Mouse (Mus musculus) liver, embryonic 15.5 days (tissue): ENCODE measurements around the gene R3hdm4. TPM values are rescaled to one million over a fixed set of nuclear protein-coding genes. Genes with fewer than 3 reads are reported as not detected.

Experiments used
- ATAC-seq: fragments of 200-750 bp; cut with Nextera tagmentation; 2 replicates; pipeline ENCODE4 v1.8.0; 2017; ENCODE audit warnings: moderate number of reproducible peaks, mild to moderate bottlenecking, moderate library complexity; ENCODE audit not compliant: insufficient read depth
- H3K27ac ChIP-seq: fragments of 300-500 bp; sonication (generic); replicated peaks from 2 replicates; pipeline ENCODE4 v1.5.1; 2015; ENCODE audit warnings: mild to moderate bottlenecking, inconsistent platforms
- H3K27me3 ChIP-seq: fragments of 300-500 bp; sonication (generic); 2 replicates; pipeline ENCODE4 v1.6.1; 2015; ENCODE audit warnings: mild to moderate bottlenecking, inconsistent platforms
- H3K36me3 ChIP-seq: fragments of 300-500 bp; sonication (generic); replicated peaks from 2 replicates; pipeline ENCODE4 v1.6.1; 2015; ENCODE audit warnings: moderate library complexity, mild to moderate bottlenecking, inconsistent platforms
- H3K4me1 ChIP-seq: fragments of 300-500 bp; sonication (generic); replicated peaks from 2 replicates; pipeline ENCODE4 v1.6.1; 2015; ENCODE audit warnings: inconsistent platforms
- H3K4me2 ChIP-seq: fragments of 300-500 bp; sonication (generic); 2 replicates; pipeline ENCODE4 v1.6.1; 2015; ENCODE audit warnings: moderate library complexity, mild to moderate bottlenecking, inconsistent platforms
- H3K4me3 ChIP-seq: fragments of 300-500 bp; sonication (generic); replicated peaks from 2 replicates; pipeline ENCODE4 v1.5.1; 2015; ENCODE audit warnings: mild to moderate bottlenecking, inconsistent platforms
- H3K9ac ChIP-seq: fragments of 300-500 bp; sonication (generic); 2 replicates; pipeline ENCODE4 v1.6.1; 2015; ENCODE audit warnings: moderate library complexity, mild to moderate bottlenecking, inconsistent platforms
- H3K9me3 ChIP-seq: fragments of 300-500 bp; sonication (generic); replicated peaks from 2 replicates; pipeline ENCODE4 v1.6.1; 2016; ENCODE audit warnings: inconsistent platforms
- WGBS: fragments of 180-500 bp; shearing (Covaris S2); methylation state at CpG from one replicate; pipeline ENCODE4 v1.1.7; 2015; ENCODE audit warnings: mixed read lengths; ENCODE audit not compliant: insufficient replicate concordance; 5-methylcytosine and 5-hydroxymethylcytosine counted together
- polyA plus RNA-seq: library from polyadenylated mRNA; unstranded; fragments of >200 nt; fragmentation: Nextera tagmentation; extraction: Ambion mirVana; gene quantifications from 2 replicates; pipeline ENCODE4 v1.2.1, GENCODE M21; 2015

Gene R3hdm4
- polyA plus RNA-seq, 1 experiment from 2014 or later = 52.4 TPM

- no peak overlapping the region for H3K9ac ChIP-seq
- no peak overlapping the region for H3K27ac ChIP-seq
- no peaks in the 10 kb centered on the region for H3K27me3 ChIP-seq
- peaks cover 40% of the 10 kb centered on the region for H3K36me3 ChIP-seq
- H3K9me3 ChIP-seq = no peaks in the 10 kb centered on the region
- H3K4me1 ChIP-seq = peaks cover 98% of the 10 kb centered on the region
- H3K4me2 ChIP-seq = no peak overlapping the region
- ATAC-seq = no peak
- H3K4me3 ChIP-seq = no peak overlapping the region
- WGBS = 85% methylated on average over 16 of the region's 16 CpGs
Observed at GRCm38 (mm10) chr10:79930826-79931186, 9.8 kb upstream of the R3hdm4 start.

- Histone ChIP-seq H3K9ac (no peak overlapping the region), H3K4me1 (peaks cover 97% of the 10 kb centered on the region), H3K4me3 (peak overlapping the region; percentile 83; the same call in 1 of the 2 replicates), H3K36me3 (peaks cover 36% of the 10 kb centered on the region), H3K4me2 (peak overlapping the region; percentile 98), H3K27me3 (no peaks in the 10 kb centered on the region), H3K27ac (peak overlapping the region; percentile 46; the same call in 1 of the 2 replicates), H3K9me3 (no peaks in the 10 kb centered on the region)
- no peak for ATAC-seq
- WGBS = 77% methylated on average over 18 of the region's 18 CpGs
Observed at GRCm38 (mm10) chr10:79929967-79930825, 9.2 kb upstream of the R3hdm4 start.

GRCm38 (mm10) chr10:79928907-79929701 lies 8.1 kb upstream of the R3hdm4 start:
- Histone ChIP-seq H3K27me3 (no peaks in the 10 kb centered on the region), H3K36me3 (peaks cover 30% of the 10 kb centered on the region), H3K4me2 (peak overlapping the region; percentile 98), H3K9me3 (no peaks in the 10 kb centered on the region), H3K27ac (peak overlapping the region; percentile 63), H3K4me3 (peak overlapping the region; percentile 83), H3K9ac (peak overlapping the region; percentile 40), H3K4me1 (peaks cover 89% of the 10 kb centered on the region)
- no peak for ATAC-seq
- 26% methylated on average over 9 of the region's 9 CpGs for WGBS

DNA sequence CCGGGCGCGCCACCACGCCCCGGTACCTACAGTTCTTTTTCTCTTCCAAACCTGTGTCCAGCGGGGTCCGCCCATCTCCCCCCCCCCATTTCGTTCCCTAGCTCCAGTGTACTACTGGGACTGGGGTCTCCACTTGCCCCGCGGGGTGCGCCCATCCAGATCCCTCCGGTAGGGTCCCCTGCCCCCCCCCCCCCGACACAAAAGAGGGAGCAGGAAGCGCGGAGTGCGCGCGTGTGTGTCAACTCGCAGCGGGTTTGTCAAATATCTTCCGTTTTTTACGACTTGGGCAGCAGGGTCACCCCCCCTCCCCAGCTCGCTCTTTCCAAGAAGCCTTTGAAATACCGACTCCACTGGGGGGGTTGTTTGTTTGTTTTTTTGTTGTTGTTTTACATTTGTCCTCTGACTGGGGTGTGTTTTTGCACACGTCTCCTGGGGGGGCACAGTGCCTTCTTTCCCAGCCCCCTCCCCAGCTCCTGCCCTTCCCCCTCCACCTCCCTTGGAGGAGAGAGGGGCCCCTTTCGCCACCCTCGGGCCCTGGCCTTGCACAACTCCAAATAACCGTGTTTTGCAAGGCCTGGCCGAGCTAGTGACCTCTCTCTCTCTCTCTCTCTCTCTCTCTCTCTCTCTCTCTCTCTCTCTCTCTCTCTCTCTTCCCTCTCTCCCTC lies 7.2 kb upstream of the R3hdm4 start:
- peaks cover 26% of the 10 kb centered on the region for H3K36me3 ChIP-seq
- H3K4me3 ChIP-seq = peak overlapping the region; percentile 83
- no peak for ATAC-seq
- peaks cover 4% of the 10 kb centered on the region for H3K27me3 ChIP-seq
- peak overlapping the region; percentile 85 for H3K27ac ChIP-seq
- 2% methylated on average over 29 of the region's 29 CpGs for WGBS
- H3K9ac ChIP-seq = peak overlapping the region; percentile 74
- peak overlapping the region; percentile 98 for H3K4me2 ChIP-seq
- peaks cover 84% of the 10 kb centered on the region for H3K4me1 ChIP-seq
- H3K9me3 ChIP-seq = no peaks in the 10 kb centered on the region

GRCm38 (mm10) chr10:79927324-79928029 lies 6.5 kb upstream of the R3hdm4 start:
- H3K27ac ChIP-seq = peak overlapping the region; percentile 85
- peaks cover 19% of the 10 kb centered on the region for H3K36me3 ChIP-seq
- H3K4me1 ChIP-seq = peaks cover 77% of the 10 kb centered on the region
- under 1% methylated on average over 54 of the region's 54 CpGs for WGBS
- H3K9ac ChIP-seq = peak overlapping the region; percentile 74
- peaks cover 11% of the 10 kb centered on the region for H3K27me3 ChIP-seq
- peak; percentile 19 for ATAC-seq
- peak overlapping the region; percentile 98 for H3K4me2 ChIP-seq
- peak overlapping the region; percentile 83 for H3K4me3 ChIP-seq
- H3K9me3 ChIP-seq = no peaks in the 10 kb centered on the region

DNA sequence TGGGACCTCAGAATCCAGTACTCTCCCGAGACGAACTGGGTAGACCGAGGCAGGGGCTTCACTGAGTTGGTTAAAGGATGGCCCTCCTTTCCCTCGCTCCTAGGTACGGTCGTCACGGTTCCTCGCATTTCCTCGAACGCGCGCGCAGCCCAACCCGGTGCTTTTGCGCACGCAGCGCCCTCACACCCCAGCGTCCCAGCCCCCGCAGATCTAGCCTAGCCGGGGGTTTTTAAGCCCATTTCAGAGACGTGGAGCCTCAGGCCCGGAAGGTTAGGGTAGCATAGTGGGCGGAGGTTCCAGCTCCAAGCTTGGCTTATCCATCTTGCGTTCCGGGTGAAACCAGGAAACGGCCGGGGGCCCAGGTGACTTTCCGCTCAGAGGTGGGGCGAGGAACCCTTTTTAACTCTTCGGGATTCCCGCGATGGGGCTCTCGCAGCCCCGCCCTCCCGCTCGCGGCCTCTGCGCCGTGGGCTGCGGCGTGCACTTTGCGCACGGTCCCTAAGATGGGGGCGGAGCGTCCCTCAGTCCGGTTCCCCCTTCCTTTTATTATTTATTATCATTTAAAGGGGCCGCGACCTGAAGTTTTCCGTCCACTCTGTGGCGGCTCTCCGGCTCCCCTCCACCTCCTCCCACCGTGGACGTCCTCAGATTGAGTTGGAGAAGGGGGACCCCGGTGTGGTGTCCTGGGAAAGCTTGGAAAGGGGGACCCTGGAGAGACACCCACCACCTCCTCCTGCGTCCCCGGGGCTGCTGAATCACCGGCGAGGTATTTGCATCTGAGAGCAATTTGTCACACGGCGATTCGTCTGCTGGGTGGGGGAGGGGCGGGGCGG lies 5.7 kb upstream of the R3hdm4 start, which contains the start of gene Arid3a:
TSS of gene Arid3a (plus strand) at position 553 of the 833 bp plus-strand sequence.
- WGBS = under 1% methylated on average over 63 of the region's 63 CpGs
- ATAC-seq = peak; percentile 61
- peak within 1 kb of the TSS; percentile 74 for H3K9ac ChIP-seq
- H3K4me1 ChIP-seq = peaks cover 71% of the 10 kb centered on the region
- no peaks in the 10 kb centered on the region for H3K9me3 ChIP-seq
- H3K4me3 ChIP-seq = peak within 1 kb of the TSS; percentile 83
- peak within 1 kb of the TSS; percentile 85 for H3K27ac ChIP-seq
- peak within 1 kb of the TSS; percentile 98 for H3K4me2 ChIP-seq
- H3K36me3 ChIP-seq = peaks cover 12% of the 10 kb centered on the region
- H3K27me3 ChIP-seq = peaks cover 19% of the 10 kb centered on the region

GRCm38 (mm10) chr10:79925785-79926490 lies 4.9 kb upstream of the R3hdm4 start:
- Histone ChIP-seq H3K36me3 (peaks cover 7% of the 10 kb centered on the region), H3K9ac (peak overlapping the region; percentile 74), H3K27me3 (peaks cover 26% of the 10 kb centered on the region), H3K27ac (peak overlapping the region; percentile 85), H3K4me2 (peak overlapping the region; percentile 98), H3K4me1 (peaks cover 71% of the 10 kb centered on the region), H3K4me3 (peak overlapping the region; percentile 83), H3K9me3 (no peaks in the 10 kb centered on the region)
- peak; percentile 3; the same call in 1 of the 2 replicates for ATAC-seq
- WGBS = 8% methylated on average over 15 of the region's 15 CpGs

DNA sequence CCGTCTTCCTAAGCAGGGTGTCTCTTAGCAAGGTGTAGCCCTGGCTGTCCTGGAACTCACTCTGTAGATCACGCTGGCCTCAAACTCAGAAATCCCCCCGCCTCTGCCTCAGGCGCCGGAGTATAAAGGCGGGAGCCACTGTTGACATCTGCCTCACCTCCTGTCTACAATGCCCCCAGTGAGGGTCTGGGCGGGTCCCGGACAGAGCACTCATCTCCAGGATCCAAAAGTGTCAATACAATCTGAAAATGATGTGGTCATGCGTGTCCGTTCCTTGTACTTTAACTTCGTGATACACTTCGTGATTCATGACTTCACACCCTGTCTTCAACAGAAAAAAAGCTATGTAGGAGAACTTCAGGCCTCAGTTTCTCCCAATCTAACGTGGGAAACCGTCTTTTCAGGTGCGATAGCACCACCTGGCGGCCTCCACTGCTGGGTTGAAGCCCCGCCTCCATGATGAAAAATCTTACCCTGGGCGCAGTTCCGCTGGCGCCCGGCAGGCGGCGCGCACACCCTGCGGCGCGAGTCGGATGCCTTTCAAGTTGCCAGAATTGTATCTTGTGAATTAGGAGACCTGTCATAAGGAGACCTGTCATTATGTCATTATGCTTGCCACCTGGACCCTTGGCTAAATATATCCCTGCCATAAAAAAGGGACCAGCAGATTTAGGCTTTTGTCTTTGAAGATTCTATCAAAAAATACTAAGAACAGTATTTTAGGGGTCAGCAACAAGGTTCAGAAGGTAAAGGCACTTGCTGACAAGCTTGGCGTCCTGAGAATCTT lies 4.2 kb upstream of the R3hdm4 start:
- Histone ChIP-seq H3K4me1 (peaks cover 71% of the 10 kb centered on the region), H3K36me3 (no peaks in the 10 kb centered on the region; the same call in 1 of the 2 replicates), H3K4me2 (peak overlapping the region; percentile 98), H3K9ac (0 out of 2 replicates have a peak overlapping the region, but pooled peaks have one; percentile 74), H3K27ac (peak overlapping the region; percentile 85), H3K4me3 (peak overlapping the region; percentile 83), H3K27me3 (peaks cover 34% of the 10 kb centered on the region), H3K9me3 (no peaks in the 10 kb centered on the region)
- WGBS = 14% methylated on average over 29 of the region's 29 CpGs
- peak; percentile 13; the same call in 1 of the 2 replicates for ATAC-seq

DNA sequence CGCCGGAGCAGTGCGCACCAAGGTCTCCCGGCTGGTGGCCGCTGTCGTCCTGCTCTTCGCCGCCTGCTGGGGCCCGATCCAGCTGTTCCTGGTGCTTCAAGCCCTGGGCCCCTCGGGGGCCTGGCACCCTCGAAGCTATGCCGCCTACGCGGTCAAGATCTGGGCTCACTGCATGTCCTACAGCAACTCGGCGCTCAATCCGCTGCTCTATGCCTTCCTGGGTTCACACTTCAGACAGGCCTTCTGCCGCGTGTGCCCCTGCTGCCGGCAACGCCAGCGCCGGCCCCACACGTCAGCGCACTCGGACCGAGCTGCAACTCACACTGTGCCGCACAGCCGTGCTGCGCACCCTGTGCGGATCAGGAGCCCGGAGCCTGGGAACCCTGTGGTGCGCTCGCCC lies 564 bp upstream of the R3hdm4 start:
- H3K4me1 ChIP-seq = peaks cover 72% of the 10 kb centered on the region
- H3K9me3 ChIP-seq = no peaks in the 10 kb centered on the region
- peak overlapping the region; percentile 41 for H3K4me2 ChIP-seq
- no peak overlapping the region for H3K27ac ChIP-seq
- peak overlapping the region; percentile 12; the same call in 1 of the 2 replicates for H3K4me3 ChIP-seq
- WGBS = 6% methylated on average over 34 of the region's 34 CpGs
- ATAC-seq = no peak
- no peaks in the 10 kb centered on the region for H3K36me3 ChIP-seq
- H3K9ac ChIP-seq = no peak overlapping the region
- H3K27me3 ChIP-seq = peaks cover 67% of the 10 kb centered on the region
